Mouse (Mus musculus): ENCODE measurements at regions not wholly inside any gene's neighbourhood (a gene's known extent, or its start where the extent isn't known, plus 50 kb on each side); places are given as distances from the start of the nearest gene placed in this dataset.

GRCm38 (mm10) chr9:69667064-69667533 lies 93.6 kb downstream of the Foxb1 start:
- Histone ChIP-seq H3K4me1 (peaks cover 27% of the 10 kb centered on the region), H3K4me3 (replicated peaks) (no peak overlapping the region), H3K27me3 (replicated peaks) (peaks cover 53% of the 10 kb centered on the region), H3K36me3 (replicated peaks; ENCODE audit: low read length) (no peaks in the 10 kb centered on the region), H3K9me3 (no peaks in the 10 kb centered on the region)
- TF ChIP-seq GATA1 (IDR thresholded peaks at IDR 0.05; ENCODE audit: borderline replicate concordance, low read length) (no peak), FLI1 (IDR thresholded peaks at IDR 0.05; ENCODE audit: low read length) (no peak)

GRCm38 (mm10) chr9:69664201-69664600 lies 96.5 kb downstream of the Foxb1 start:
- H3K36me3 ChIP-seq (replicated peaks; ENCODE audit: low read length), result no peaks in the 10 kb centered on the region
- TF ChIP-seq GATA1 (IDR thresholded peaks at IDR 0.05; ENCODE audit: borderline replicate concordance, low read length) (no peak), FLI1 (IDR thresholded peaks at IDR 0.05; ENCODE audit: low read length) (no peak)
- H3K9me3 ChIP-seq, result no peaks in the 10 kb centered on the region; the same call in 1 of the 2 replicates
- H3K4me1 ChIP-seq, result peaks cover 10% of the 10 kb centered on the region
- H3K27me3 ChIP-seq (replicated peaks), result peaks cover 33% of the 10 kb centered on the region
- no peak overlapping the region for H3K4me3 ChIP-seq (replicated peaks)

- no peaks in the 10 kb centered on the region for H3K36me3 ChIP-seq (replicated peaks; ENCODE audit: low read length)
- no peaks in the 10 kb centered on the region for H3K4me1 ChIP-seq
- TF ChIP-seq FLI1 (IDR thresholded peaks at IDR 0.05; ENCODE audit: low read length), result no peak
- TF ChIP-seq GATA1 (IDR thresholded peaks at IDR 0.05; ENCODE audit: borderline replicate concordance, low read length), result no peak
- H3K27me3 ChIP-seq (replicated peaks), result peaks cover 20% of the 10 kb centered on the region
- no peak overlapping the region for H3K4me3 ChIP-seq (replicated peaks)
- no peaks in the 10 kb centered on the region; the same call in 1 of the 2 replicates for H3K9me3 ChIP-seq
These were observed 98.3 kb downstream of the Foxb1 start for GRCm38 (mm10) chr9:69662394-69662793.

- H3K4me3 ChIP-seq (replicated peaks), result peak overlapping the region; percentile 24
- TF ChIP-seq FLI1 (IDR thresholded peaks at IDR 0.05; ENCODE audit: low read length) (no peak), GATA1 (IDR thresholded peaks at IDR 0.05; ENCODE audit: borderline replicate concordance, low read length) (no peak)
- H3K27me3 ChIP-seq (replicated peaks), result peaks cover 17% of the 10 kb centered on the region
- H3K36me3 ChIP-seq (replicated peaks; ENCODE audit: low read length), result no peaks in the 10 kb centered on the region
- H3K4me1 ChIP-seq, result peaks cover 9% of the 10 kb centered on the region
- peaks cover 3% of the 10 kb centered on the region for H3K9me3 ChIP-seq
These were observed 102.5 kb downstream of the Foxb1 start for GRCm38 (mm10) chr9:69658276-69658675.

GRCm38 (mm10) chr9:69656053-69656452 lies 104.7 kb downstream of the Foxb1 start:
- H3K27me3 ChIP-seq (replicated peaks), result peaks cover 15% of the 10 kb centered on the region
- H3K9me3 ChIP-seq, result peaks cover 3% of the 10 kb centered on the region
- H3K4me3 ChIP-seq (replicated peaks), result peak overlapping the region; percentile 19
- TF ChIP-seq FLI1 (IDR thresholded peaks at IDR 0.05; ENCODE audit: low read length) (no peak), GATA1 (IDR thresholded peaks at IDR 0.05; ENCODE audit: borderline replicate concordance, low read length) (no peak)
- peaks cover 9% of the 10 kb centered on the region for H3K4me1 ChIP-seq
- H3K36me3 ChIP-seq (replicated peaks; ENCODE audit: low read length), result no peaks in the 10 kb centered on the region

GRCm38 (mm10) chr9:69652106-69652505 lies 108.6 kb downstream of the Foxb1 start:
- H3K4me1 ChIP-seq, result peaks cover 9% of the 10 kb centered on the region
- peaks cover 7% of the 10 kb centered on the region; the same call in 1 of the 2 replicates for H3K9me3 ChIP-seq
- peaks cover 14% of the 10 kb centered on the region for H3K27me3 ChIP-seq (replicated peaks)
- no peak overlapping the region for H3K4me3 ChIP-seq (replicated peaks)
- no peaks in the 10 kb centered on the region for H3K36me3 ChIP-seq (replicated peaks; ENCODE audit: low read length)
- TF ChIP-seq GATA1 (IDR thresholded peaks at IDR 0.05; ENCODE audit: borderline replicate concordance, low read length), result no peak
- TF ChIP-seq FLI1 (IDR thresholded peaks at IDR 0.05; ENCODE audit: low read length), result no peak

- no peaks in the 10 kb centered on the region for H3K36me3 ChIP-seq (replicated peaks; ENCODE audit: low read length)
- H3K9me3 ChIP-seq, result peaks cover 7% of the 10 kb centered on the region; the same call in 1 of the 2 replicates
- H3K27me3 ChIP-seq (replicated peaks), result peaks cover 14% of the 10 kb centered on the region
- TF ChIP-seq GATA1 (IDR thresholded peaks at IDR 0.05; ENCODE audit: borderline replicate concordance, low read length) (no peak), FLI1 (IDR thresholded peaks at IDR 0.05; ENCODE audit: low read length) (no peak)
- H3K4me1 ChIP-seq, result peaks cover 9% of the 10 kb centered on the region
- no peak overlapping the region for H3K4me3 ChIP-seq (replicated peaks)
These were observed 109.1 kb downstream of the Foxb1 start for GRCm38 (mm10) chr9:69651608-69652007.

- TF ChIP-seq FLI1 (IDR thresholded peaks at IDR 0.05; ENCODE audit: low read length) (no peak), GATA1 (IDR thresholded peaks at IDR 0.05; ENCODE audit: borderline replicate concordance, low read length) (no peak)
- Histone ChIP-seq H3K36me3 (replicated peaks; ENCODE audit: low read length) (no peaks in the 10 kb centered on the region), H3K9me3 (peaks cover 4% of the 10 kb centered on the region; the same call in 1 of the 2 replicates), H3K4me1 (no peaks in the 10 kb centered on the region), H3K27me3 (replicated peaks) (peaks cover 6% of the 10 kb centered on the region), H3K4me3 (replicated peaks) (no peak overlapping the region)
These were observed 118.1 kb downstream of the Foxb1 start for GRCm38 (mm10) chr9:69642591-69642990.

GRCm38 (mm10) chr9:69623312-69623711 lies 137.4 kb downstream of the Foxb1 start:
- H3K9me3 ChIP-seq, result peaks cover 6% of the 10 kb centered on the region
- no peaks in the 10 kb centered on the region for H3K36me3 ChIP-seq (replicated peaks; ENCODE audit: low read length)
- no peak overlapping the region for H3K4me3 ChIP-seq (replicated peaks)
- TF ChIP-seq GATA1 (IDR thresholded peaks at IDR 0.05; ENCODE audit: borderline replicate concordance, low read length) (no peak), FLI1 (IDR thresholded peaks at IDR 0.05; ENCODE audit: low read length) (no peak)
- H3K27me3 ChIP-seq (replicated peaks), result peaks cover 8% of the 10 kb centered on the region
- no peaks in the 10 kb centered on the region for H3K4me1 ChIP-seq

GRCm38 (mm10) chr9:69621006-69621405 lies 139.7 kb downstream of the Foxb1 start:
- Histone ChIP-seq H3K9me3 (peaks cover 1% of the 10 kb centered on the region), H3K27me3 (replicated peaks) (peaks cover 5% of the 10 kb centered on the region), H3K4me3 (replicated peaks) (no peak overlapping the region), H3K36me3 (replicated peaks; ENCODE audit: low read length) (no peaks in the 10 kb centered on the region), H3K4me1 (no peaks in the 10 kb centered on the region)
- TF ChIP-seq FLI1 (IDR thresholded peaks at IDR 0.05; ENCODE audit: low read length) (no peak), GATA1 (IDR thresholded peaks at IDR 0.05; ENCODE audit: borderline replicate concordance, low read length) (no peak)
